13 mouse cellular contexts compared by ENCODE assay signal in genomic region chr16:20818711-20819189, GRCm38 (mm10).
A peak's percentile ranks its signal among the peaks of the same experiment; 100 is the strongest.
DNase-seq lines count a peak whose midpoint lies in the region; ATAC-seq lines count a peak whose summit lies in the region.
"Had no signal": no experiment of that assay in that cellular context is flagged by ENCODE, and none has a peak within 500 bp of the region (broad histone marks: within the 10 kb centered on the region; RNA-seq: fewer than 3 reads in every experiment).

No protein-coding gene starts in this region.

- H3K27ac ChIP-seq in heart, embryonic 15.5 days = peak overlapping the region; percentile 11; the same call in 1 of the 2 replicates
- 0 out of 2 replicates have a peak overlapping the region, but pooled peaks have one; percentile 0 for H3K27ac ChIP-seq in midbrain, embryonic 14.5 days (replicated peaks; ENCODE audit: low read depth, low read length)
- H3K27ac ChIP-seq in midbrain, embryonic 16.5 days (ENCODE audit: low read length) = no peak overlapping the region
- peak overlapping the region; percentile 25 for H3K27ac ChIP-seq in embryonic facial prominence, embryonic 12.5 days
- no peak overlapping the region for H3K27ac ChIP-seq in stomach, embryonic 14.5 days (ENCODE audit: low read length)
- H3K27ac ChIP-seq: neural tube, embryonic 13.5 days had no signal

- no peak overlapping the region for H3K4me3 ChIP-seq in heart, embryonic 15.5 days
- no peak overlapping the region for H3K4me3 ChIP-seq in midbrain, embryonic 14.5 days (replicated peaks; ENCODE audit: low read depth, low read length)
- H3K4me3 ChIP-seq in midbrain, embryonic 16.5 days (ENCODE audit: low read depth, low read length) = no peak overlapping the region
- H3K4me3 ChIP-seq in embryonic facial prominence, embryonic 12.5 days = no peak overlapping the region
- no peak overlapping the region for H3K4me3 ChIP-seq in stomach, embryonic 14.5 days (ENCODE audit: low read depth, low read length)
- H3K4me3 ChIP-seq: neural tube, embryonic 13.5 days had no signal

- H3K9me3 ChIP-seq in heart, embryonic 15.5 days (replicated peaks) = no peaks in the 10 kb centered on the region
- no peaks in the 10 kb centered on the region for H3K9me3 ChIP-seq in midbrain, embryonic 14.5 days (ENCODE audit: control insufficient read depth, low read length)
- H3K9me3 ChIP-seq in midbrain, embryonic 16.5 days (replicated peaks; ENCODE audit: control insufficient read depth, low read length, poor library complexity, severe bottlenecking) = no peaks in the 10 kb centered on the region
- H3K9me3 ChIP-seq in embryonic facial prominence, embryonic 12.5 days = no peaks in the 10 kb centered on the region; the same call in 1 of the 2 replicates
- H3K9me3 ChIP-seq in stomach, embryonic 14.5 days (ENCODE audit: control insufficient read depth, low read depth, low read length) = no peaks in the 10 kb centered on the region
- H3K9me3 ChIP-seq: neural tube, embryonic 13.5 days had no signal

- intact Hi-C loops in heart, postnatal 25 days (cut with DNase I) = no loop called here
- intact Hi-C loops in gastrocnemius, postnatal 36 days (cut with DNase I) = no loop called here

- no peaks in the 10 kb centered on the region for H3K36me3 ChIP-seq in heart, embryonic 15.5 days
- H3K36me3 ChIP-seq in midbrain, embryonic 14.5 days (ENCODE audit: control insufficient read depth, insufficient read depth, low read length) = no peaks in the 10 kb centered on the region
- no peaks in the 10 kb centered on the region for H3K36me3 ChIP-seq in midbrain, embryonic 16.5 days (ENCODE audit: control insufficient read depth, insufficient read depth, low read length)
- H3K36me3 ChIP-seq in embryonic facial prominence, embryonic 12.5 days = no peaks in the 10 kb centered on the region
- no peaks in the 10 kb centered on the region for H3K36me3 ChIP-seq in stomach, embryonic 14.5 days (ENCODE audit: control insufficient read depth, insufficient read depth, low read length)
- H3K36me3 ChIP-seq: neural tube, embryonic 13.5 days had no signal

- no peaks in the 10 kb centered on the region for H3K27me3 ChIP-seq in heart, embryonic 15.5 days
- H3K27me3 ChIP-seq in midbrain, embryonic 14.5 days (ENCODE audit: control insufficient read depth, insufficient read depth, low read length) = no peaks in the 10 kb centered on the region
- H3K27me3 ChIP-seq in midbrain, embryonic 16.5 days (ENCODE audit: control insufficient read depth, insufficient read depth, low read depth, low read length) = no peaks in the 10 kb centered on the region
- no peaks in the 10 kb centered on the region for H3K27me3 ChIP-seq in embryonic facial prominence, embryonic 12.5 days
- no peaks in the 10 kb centered on the region for H3K27me3 ChIP-seq in stomach, embryonic 14.5 days (ENCODE audit: control insufficient read depth, insufficient read depth, low read length)
- H3K27me3 ChIP-seq: CH12.LX; neural tube, embryonic 13.5 days had no signal

- H3K4me1 ChIP-seq in heart, embryonic 15.5 days (replicated peaks) = peaks cover 13% of the 10 kb centered on the region
- no peaks in the 10 kb centered on the region for H3K4me1 ChIP-seq in midbrain, embryonic 14.5 days (ENCODE audit: control insufficient read depth, insufficient read depth, low read length)
- H3K4me1 ChIP-seq in midbrain, embryonic 16.5 days (ENCODE audit: control insufficient read depth, insufficient read depth, low read length) = peaks cover 5% of the 10 kb centered on the region
- H3K4me1 ChIP-seq in embryonic facial prominence, embryonic 12.5 days = peaks cover 16% of the 10 kb centered on the region
- 0 out of 2 replicates have a peak, but pooled peaks cover 5% of the 10 kb centered on the region for H3K4me1 ChIP-seq in stomach, embryonic 14.5 days (ENCODE audit: control insufficient read depth, insufficient read depth, low read length)

- H3K9ac ChIP-seq in heart, embryonic 15.5 days = no peak overlapping the region
- no peak overlapping the region for H3K9ac ChIP-seq in midbrain, embryonic 14.5 days (replicated peaks; ENCODE audit: low read length)
- no peak overlapping the region for H3K9ac ChIP-seq in midbrain, embryonic 16.5 days (ENCODE audit: low read depth, low read length)
- no peak overlapping the region for H3K9ac ChIP-seq in embryonic facial prominence, embryonic 12.5 days
- H3K9ac ChIP-seq in stomach, embryonic 14.5 days (replicated peaks; ENCODE audit: low read depth, low read length) = no peak overlapping the region
- H3K9ac ChIP-seq: neural tube, embryonic 13.5 days had no signal

- H3K4me2 ChIP-seq in heart, embryonic 15.5 days = peak overlapping the region; percentile 37
- no peak overlapping the region for H3K4me2 ChIP-seq in midbrain, embryonic 14.5 days (ENCODE audit: low read length)
- no peak overlapping the region for H3K4me2 ChIP-seq in midbrain, embryonic 16.5 days (ENCODE audit: low read length)
- H3K4me2 ChIP-seq in embryonic facial prominence, embryonic 12.5 days (replicated peaks) = no peak overlapping the region
- H3K4me2 ChIP-seq in stomach, embryonic 14.5 days (replicated peaks; ENCODE audit: low read depth, low read length) = no peak overlapping the region
- H3K4me2 ChIP-seq: liver, embryonic 11.5 days; neural tube, embryonic 13.5 days had no signal

- no peak for DNase-seq in heart, postnatal 25 days (ENCODE audit: low spot score)
- peak; percentile 12 for DNase-seq in midbrain, embryonic 14.5 days
- no peak for DNase-seq in gastrocnemius, postnatal 36 days
- no peak for DNase-seq in urinary bladder, postnatal 36 days (ENCODE audit: low spot score in 2 of 2)
- DNase-seq: thymus, adult 18-20 months had no signal

- WGBS in heart, embryonic 15.5 days = 21% methylated on average over 5 of the region's 5 CpGs
- WGBS in midbrain, embryonic 14.5 days = 47% methylated on average over 5 of the region's 5 CpGs
- WGBS in midbrain, embryonic 16.5 days = 35% methylated on average over 5 of the region's 5 CpGs
- WGBS in embryonic facial prominence, embryonic 12.5 days = 29% methylated on average over 5 of the region's 5 CpGs
- WGBS in stomach, embryonic 14.5 days = 26% methylated on average over 5 of the region's 5 CpGs

- ATAC-seq in heart, embryonic 15.5 days (replicated peaks; ENCODE audit: insufficient number of reproducible peaks, insufficient read depth, low FRiP score, low read depth) = peak; percentile 47; the same call in 1 of the 2 replicates
- ATAC-seq in midbrain, embryonic 14.5 days (ENCODE audit: low FRiP score, low TSS enrichment) = no peak
- ATAC-seq in midbrain, embryonic 16.5 days = no peak
- ATAC-seq in embryonic facial prominence, embryonic 12.5 days (ENCODE audit: insufficient number of reproducible peaks, insufficient read depth, low FRiP score, low TSS enrichment) = peak; percentile 47; the same call in 1 of the 2 replicates
- 0 out of 2 replicates have a peak, but pooled peaks have one; percentile 56 for ATAC-seq in stomach, embryonic 14.5 days (ENCODE audit: insufficient number of reproducible peaks, insufficient read depth, low FRiP score, low read depth)
- ATAC-seq: inflammation-experienced regulatory T-cells, adult 6 months had no signal

Comparison
In these comparisons a context has a peak if more than half of its experiments do, and no peak if none do; other contexts are left out.
1. H3K27ac ChIP-seq: peak in heart, embryonic 15.5 days (single experiment), midbrain, embryonic 14.5 days (single experiment) and embryonic facial prominence, embryonic 12.5 days (single experiment); none in midbrain, embryonic 16.5 days (single experiment) and stomach, embryonic 14.5 days (single experiment).
2. ATAC-seq: peak in heart, embryonic 15.5 days (single experiment), embryonic facial prominence, embryonic 12.5 days (single experiment) and stomach, embryonic 14.5 days (single experiment); none in midbrain, embryonic 14.5 days (single experiment) and midbrain, embryonic 16.5 days (single experiment).